Mouse (Mus musculus): ENCODE data around the gene Mob4. TPM values are rescaled to one million over a fixed set of nuclear protein-coding genes. Genes with fewer than 3 reads are reported as not detected.

Mob4 gene
- polyA plus RNA-seq, 2 experiments, result 10.8 to 36.0 TPM

- H3K4me2 ChIP-seq (ENCODE audit: low read depth), result no peak overlapping the region
- DNase-seq (ENCODE audit: low read depth in 3 of 3, low spot score in 3 of 3) (peak in 1 of 3 experiments; percentile 69), ATAC-seq (ENCODE audit: insufficient read depth) (no peak)
- H3K4me1 ChIP-seq (replicated peaks; ENCODE audit: control insufficient read depth in 2 of 2, insufficient read depth in 2 of 2, low read length in 1 of 2), result peaks cover 3 to 12% of the 10 kb centered on the region in 2 experiments; a peak in 3 of 4 replicates
- H3K36me3 ChIP-seq (replicated peaks; ENCODE audit: control insufficient read depth, insufficient read depth, low read depth), result peaks cover 8% of the 10 kb centered on the region
- TF ChIP-seq EP300 (IDR thresholded peaks at IDR 0.05; ENCODE audit: low read depth) (peak; percentile 35), CTCF (IDR thresholded peaks at IDR 0.05; ENCODE audit: low read depth) (no peak)
- H3K4me3 ChIP-seq (ENCODE audit: insufficient read depth in 1 of 2, low read depth in 2 of 2, low read length in 2 of 2), result no peak overlapping the region
- H3K9ac ChIP-seq (replicated peaks), result no peak overlapping the region
- 34% methylated on average over 1 of the region's 1 CpGs for WGBS (ENCODE audit: insufficient replicate concordance)
- no peaks in the 10 kb centered on the region for H3K27me3 ChIP-seq (ENCODE audit: control insufficient read depth, insufficient read depth, low read length)
- no peak overlapping the region for H3K27ac ChIP-seq
- H3K9me3 ChIP-seq (ENCODE audit: control insufficient read depth, low read length), result no peaks in the 10 kb centered on the region
These were observed 38.6 kb upstream of the Mob4 start for GRCm38 (mm10) chr1:55092469-55092868.

- 46% methylated on average over 9 of the region's 9 CpGs for WGBS (ENCODE audit: insufficient replicate concordance)
- no peak overlapping the region for H3K27ac ChIP-seq
- no peak overlapping the region for H3K4me3 ChIP-seq (ENCODE audit: insufficient read depth in 1 of 2, low read depth in 2 of 2, low read length in 2 of 2)
- H3K9me3 ChIP-seq (ENCODE audit: control insufficient read depth, low read length), result no peaks in the 10 kb centered on the region
- no peaks in the 10 kb centered on the region for H3K27me3 ChIP-seq (ENCODE audit: control insufficient read depth, insufficient read depth, low read length)
- ATAC-seq (ENCODE audit: insufficient read depth) (peak; percentile 80), DNase-seq (ENCODE audit: low read depth in 3 of 3, low spot score in 3 of 3) (no peak)
- no peaks in the 10 kb centered on the region for H3K36me3 ChIP-seq (replicated peaks; ENCODE audit: control insufficient read depth, insufficient read depth, low read depth)
- TF ChIP-seq CTCF (IDR thresholded peaks at IDR 0.05; ENCODE audit: low read depth), result no peak
- no peak for TF ChIP-seq EP300 (IDR thresholded peaks at IDR 0.05; ENCODE audit: low read depth)
- H3K9ac ChIP-seq (replicated peaks), result no peak overlapping the region
- H3K4me2 ChIP-seq (ENCODE audit: low read depth), result peak overlapping the region; percentile 28; the same call in 1 of the 2 replicates
- peaks cover 3 to 10% of the 10 kb centered on the region in 2 experiments; a peak in 3 of 4 replicates for H3K4me1 ChIP-seq (replicated peaks; ENCODE audit: control insufficient read depth in 2 of 2, insufficient read depth in 2 of 2, low read length in 1 of 2)
These were observed 24.0 kb upstream of the Mob4 start for GRCm38 (mm10) chr1:55106919-55107585.

- Histone ChIP-seq H3K4me3 (ENCODE audit: insufficient read depth in 1 of 2, low read depth in 2 of 2, low read length in 2 of 2) (no peak overlapping the region), H3K27ac (no peak overlapping the region), H3K4me1 (replicated peaks; ENCODE audit: control insufficient read depth in 2 of 2, insufficient read depth in 2 of 2, low read length in 1 of 2) (peaks cover 3 to 10% of the 10 kb centered on the region in 2 experiments; a peak in 3 of 4 replicates), H3K36me3 (replicated peaks; ENCODE audit: control insufficient read depth, insufficient read depth, low read depth) (no peaks in the 10 kb centered on the region), H3K27me3 (ENCODE audit: control insufficient read depth, insufficient read depth, low read length) (no peaks in the 10 kb centered on the region), H3K9me3 (ENCODE audit: control insufficient read depth, low read length) (no peaks in the 10 kb centered on the region), H3K4me2 (ENCODE audit: low read depth) (no peak overlapping the region), H3K9ac (replicated peaks) (0 out of 2 replicates have a peak overlapping the region, but pooled peaks have one; percentile 23)
- WGBS (ENCODE audit: insufficient replicate concordance), result 85% methylated on average over 1 of the region's 1 CpGs
- TF ChIP-seq CTCF (IDR thresholded peaks at IDR 0.05; ENCODE audit: low read depth) (no peak), EP300 (IDR thresholded peaks at IDR 0.05; ENCODE audit: low read depth) (no peak)
- DNase-seq (ENCODE audit: low read depth in 3 of 3, low spot score in 3 of 3) (no peak), ATAC-seq (ENCODE audit: insufficient read depth) (no peak)
These were observed 23.4 kb upstream of the Mob4 start for GRCm38 (mm10) chr1:55107644-55108043.

GRCm38 (mm10) chr1:55108473-55108872 lies 22.6 kb upstream of the Mob4 start:
- WGBS (ENCODE audit: insufficient replicate concordance), result 44% methylated on average over 2 of the region's 2 CpGs
- no peaks in the 10 kb centered on the region for H3K36me3 ChIP-seq (replicated peaks; ENCODE audit: control insufficient read depth, insufficient read depth, low read depth)
- no peak for ATAC-seq (ENCODE audit: insufficient read depth)
- H3K9me3 ChIP-seq (ENCODE audit: control insufficient read depth, low read length), result no peaks in the 10 kb centered on the region
- H3K27ac ChIP-seq, result no peak overlapping the region
- H3K4me1 ChIP-seq (replicated peaks; ENCODE audit: control insufficient read depth in 2 of 2, insufficient read depth in 2 of 2, low read length in 1 of 2), result peaks cover 3 to 10% of the 10 kb centered on the region in 2 experiments; a peak in 3 of 4 replicates
- TF ChIP-seq CTCF (IDR thresholded peaks at IDR 0.05; ENCODE audit: low read depth) (no peak), EP300 (IDR thresholded peaks at IDR 0.05; ENCODE audit: low read depth) (no peak)
- H3K4me3 ChIP-seq (ENCODE audit: insufficient read depth in 1 of 2, low read depth in 2 of 2, low read length in 2 of 2), result no peak overlapping the region
- no peak for DNase-seq (ENCODE audit: low read depth in 3 of 3, low spot score in 3 of 3)
- H3K4me2 ChIP-seq (ENCODE audit: low read depth), result no peak overlapping the region
- no peak overlapping the region for H3K9ac ChIP-seq (replicated peaks)
- H3K27me3 ChIP-seq (ENCODE audit: control insufficient read depth, insufficient read depth, low read length), result no peaks in the 10 kb centered on the region

GRCm38 (mm10) chr1:55109066-55109766 lies 21.8 kb upstream of the Mob4 start:
- Histone ChIP-seq H3K9ac (replicated peaks) (no peak overlapping the region), H3K9me3 (ENCODE audit: control insufficient read depth, low read length) (no peaks in the 10 kb centered on the region), H3K4me3 (ENCODE audit: insufficient read depth in 1 of 2, low read depth in 2 of 2, low read length in 2 of 2) (no peak overlapping the region), H3K4me2 (ENCODE audit: low read depth) (no peak overlapping the region), H3K27me3 (ENCODE audit: control insufficient read depth, insufficient read depth, low read length) (no peaks in the 10 kb centered on the region), H3K4me1 (replicated peaks; ENCODE audit: control insufficient read depth in 2 of 2, insufficient read depth in 2 of 2, low read length in 1 of 2) (peaks cover 3 to 10% of the 10 kb centered on the region in 2 experiments; a peak in 3 of 4 replicates), H3K36me3 (replicated peaks; ENCODE audit: control insufficient read depth, insufficient read depth, low read depth) (no peaks in the 10 kb centered on the region), H3K27ac (no peak overlapping the region)
- WGBS (ENCODE audit: insufficient replicate concordance), result 64% methylated on average over 4 of the region's 4 CpGs
- ATAC-seq (ENCODE audit: insufficient read depth) (no peak), DNase-seq (ENCODE audit: low read depth in 3 of 3, low spot score in 3 of 3) (no peak)
- TF ChIP-seq EP300 (IDR thresholded peaks at IDR 0.05; ENCODE audit: low read depth), result no peak
- TF ChIP-seq CTCF (IDR thresholded peaks at IDR 0.05; ENCODE audit: low read depth), result no peak
